Comparison of ENCODE assay signal across 7 mouse cellular contexts in genomic region chr12:3780405-3780891, GRCm38 (mm10). TPM values are rescaled to one million over a fixed set of nuclear protein-coding genes. Genes with fewer than 3 reads are reported as not detected.
DNase-seq lines count a peak whose midpoint lies in the region; ATAC-seq and TF ChIP-seq lines count a peak whose summit lies in the region.

No protein-coding gene starts in this region.

- peak; percentile 50 for DNase-seq in NIH3T3 (ENCODE audit: low read depth)
- peak; percentile 76 to 85 for DNase-seq in heart, adult 18-20 months
- peak; percentile 59 for DNase-seq in midbrain, embryonic 14.5 days
- peak; percentile 62 to 75 for DNase-seq in spleen, postnatal 4 days (ENCODE audit: low spot score in 2 of 2)

- H3K9me3 ChIP-seq in intestine, postnatal 0 days (ENCODE audit: control insufficient read depth): no peaks in the 10 kb centered on the region
- H3K9me3 ChIP-seq in limb, embryonic 15.5 days: no peaks in the 10 kb centered on the region
- H3K9me3 ChIP-seq in midbrain, embryonic 14.5 days (ENCODE audit: control insufficient read depth, low read length): no peaks in the 10 kb centered on the region

- peak overlapping the region; percentile 35; the same call in 1 of the 2 replicates for H3K4me2 ChIP-seq in intestine, postnatal 0 days (replicated peaks; ENCODE audit: low read depth)
- no peak overlapping the region for H3K4me2 ChIP-seq in limb, embryonic 15.5 days
- H3K4me2 ChIP-seq in midbrain, embryonic 14.5 days (ENCODE audit: low read length): 0 out of 2 replicates have a peak overlapping the region, but pooled peaks have one; percentile 2

- peaks cover 18% of the 10 kb centered on the region for H3K4me1 ChIP-seq in cortical plate, adult 2 months (ENCODE audit: control insufficient read depth, insufficient read depth, low read length)
- peaks cover 26% of the 10 kb centered on the region for H3K4me1 ChIP-seq in intestine, postnatal 0 days (replicated peaks; ENCODE audit: control insufficient read depth, insufficient read depth, low read length)
- peaks cover 47% of the 10 kb centered on the region for H3K4me1 ChIP-seq in limb, embryonic 15.5 days
- peaks cover 39% of the 10 kb centered on the region for H3K4me1 ChIP-seq in midbrain, embryonic 14.5 days (ENCODE audit: control insufficient read depth, insufficient read depth, low read length)

- H3K4me3 ChIP-seq in cortical plate, adult 2 months (ENCODE audit: insufficient read depth, low read length): no peak overlapping the region
- H3K4me3 ChIP-seq in intestine, postnatal 0 days (ENCODE audit: low read depth, low read length): no peak overlapping the region
- no peak overlapping the region for H3K4me3 ChIP-seq in limb, embryonic 15.5 days
- no peak overlapping the region for H3K4me3 ChIP-seq in midbrain, embryonic 14.5 days (replicated peaks; ENCODE audit: low read depth, low read length)

- 0 out of 2 replicates have a peak, but pooled peaks have one; percentile 48 for TF ChIP-seq POLR2A in cortical plate, adult 2 months (IDR thresholded peaks at IDR 0.05; ENCODE audit: extremely low read depth, insufficient read depth, low read length)

- no peak overlapping the region for H3K9ac ChIP-seq in intestine, postnatal 0 days (ENCODE audit: low read depth, low read length)
- no peak overlapping the region for H3K9ac ChIP-seq in limb, embryonic 15.5 days
- no peak overlapping the region; the same call in 1 of the 2 replicates for H3K9ac ChIP-seq in midbrain, embryonic 14.5 days (replicated peaks; ENCODE audit: low read length)

- no peaks in the 10 kb centered on the region for H3K27me3 ChIP-seq in intestine, postnatal 0 days (replicated peaks; ENCODE audit: control insufficient read depth, insufficient read depth, low read length)
- no peaks in the 10 kb centered on the region for H3K27me3 ChIP-seq in limb, embryonic 15.5 days
- no peaks in the 10 kb centered on the region for H3K27me3 ChIP-seq in midbrain, embryonic 14.5 days (ENCODE audit: control insufficient read depth, insufficient read depth, low read length)

- 5% methylated on average over 8 of the region's 8 CpGs for WGBS in intestine, postnatal 0 days
- WGBS in limb, embryonic 15.5 days: 9% methylated on average over 8 of the region's 8 CpGs
- WGBS in midbrain, embryonic 14.5 days: 9% methylated on average over 8 of the region's 8 CpGs

- H3K36me3 ChIP-seq in intestine, postnatal 0 days (ENCODE audit: control insufficient read depth, insufficient read depth): no peaks in the 10 kb centered on the region
- peaks cover 5% of the 10 kb centered on the region; the same call in 1 of the 2 replicates for H3K36me3 ChIP-seq in limb, embryonic 15.5 days
- H3K36me3 ChIP-seq in midbrain, embryonic 14.5 days (ENCODE audit: control insufficient read depth, insufficient read depth, low read length): 0 out of 2 replicates have a peak, but pooled peaks cover 4% of the 10 kb centered on the region

- no peak for TF ChIP-seq CTCF in cortical plate, adult 2 months (IDR thresholded peaks at IDR 0.05; ENCODE audit: extremely low read depth, insufficient read depth, low read length)
- no peak for TF ChIP-seq CTCF in intestine, postnatal 0 days (IDR thresholded peaks at IDR 0.05; ENCODE audit: low read depth)

- H3K27ac ChIP-seq in cortical plate, adult 2 months (ENCODE audit: insufficient read depth, low read length): peak overlapping the region; percentile 55
- peak overlapping the region; percentile 76 for H3K27ac ChIP-seq in intestine, postnatal 0 days (ENCODE audit: low read depth, low read length)
- peak overlapping the region; percentile 88 for H3K27ac ChIP-seq in limb, embryonic 15.5 days
- H3K27ac ChIP-seq in midbrain, embryonic 14.5 days (replicated peaks; ENCODE audit: low read depth, low read length): peak overlapping the region; percentile 50

- ATAC-seq in intestine, postnatal 0 days: peak; percentile 47
- ATAC-seq in limb, embryonic 15.5 days (ENCODE audit: insufficient number of reproducible peaks, low FRiP score, low TSS enrichment, low read depth): no peak
- ATAC-seq in midbrain, embryonic 14.5 days (ENCODE audit: low FRiP score, low TSS enrichment): peak; percentile 44

RNA-seq across cellular contexts. Expression of gene Dnmt3a, which starts 25.4 kb away (rescaled TPM):
- polyA plus RNA-seq in cortical plate, adult 2 months (2012; rRNA removed): 38.2 and 38.3 TPM in 2 replicates
- 10 to 100 TPM; 38.8 to 42.4 TPM for total RNA-seq in heart, adult 18-20 months (2021)
- 33.9 and 42.2 TPM in 2 replicates for polyA plus RNA-seq in intestine, postnatal 0 days (2015; fragmentation: Nextera tagmentation; extraction: Ambion mirVana)
- 133 and 142 TPM in 2 replicates for polyA plus RNA-seq in limb, embryonic 15.5 days (2015; fragmentation: Nextera tagmentation; extraction: Ambion mirVana)
- 53.9 and 65.3 TPM in 2 replicates for polyA plus RNA-seq in midbrain, embryonic 14.5 days (2014; fragmentation: Nextera tagmentation; extraction: Ambion mirVana)
